8 mouse cellular contexts compared by ENCODE assay signal in genomic region chr11:87759609-87760005, GRCm38 (mm10). TPM values are rescaled to one million over a fixed set of nuclear protein-coding genes. Genes with fewer than 3 reads are reported as not detected.
DNase-seq lines count a peak whose midpoint lies in the region; ATAC-seq and TF ChIP-seq lines count a peak whose summit lies in the region.

No protein-coding gene starts in this region.

- H3K9ac ChIP-seq in kidney, postnatal 0 days (ENCODE audit: low read depth, low read length), result no peak overlapping the region
- H3K9ac ChIP-seq in hindbrain, embryonic 14.5 days, result peak overlapping the region; percentile 71

- TF ChIP-seq CTCF in kidney, postnatal 0 days (IDR thresholded peaks at IDR 0.05; ENCODE audit: low read depth), result peak; percentile 46
- peak; percentile 26; the same call in 1 of the 2 replicates for TF ChIP-seq CTCF in spleen, adult 2 months (IDR thresholded peaks at IDR 0.05; ENCODE audit: extremely low read depth, insufficient read depth, insufficient read length, insufficient replicate concordance)

- no peak overlapping the region for H3K4me3 ChIP-seq in kidney, postnatal 0 days (replicated peaks; ENCODE audit: low read depth, low read length)
- peak overlapping the region; percentile 73; the same call in 1 of the 2 replicates for H3K4me3 ChIP-seq in hindbrain, embryonic 14.5 days (replicated peaks; ENCODE audit: low read length)
- H3K4me3 ChIP-seq in spleen, adult 2 months (ENCODE audit: extremely low read depth, insufficient read depth, insufficient read length), result no peak overlapping the region

- H3K4me2 ChIP-seq in kidney, postnatal 0 days (ENCODE audit: low read length), result no peak overlapping the region
- H3K4me2 ChIP-seq in hindbrain, embryonic 14.5 days (replicated peaks), result peak overlapping the region; percentile 94

- no peaks in the 10 kb centered on the region for H3K9me3 ChIP-seq in kidney, postnatal 0 days (replicated peaks; ENCODE audit: low read length)
- H3K9me3 ChIP-seq in hindbrain, embryonic 14.5 days (ENCODE audit: control insufficient read depth, low read length), result no peaks in the 10 kb centered on the region

- no peak for TF ChIP-seq POLR2A in spleen, adult 2 months (IDR thresholded peaks at IDR 0.05; ENCODE audit: low read depth, low read length)

- ATAC-seq in kidney, postnatal 0 days (replicated peaks; ENCODE audit: low FRiP score, low read depth), result no peak
- ATAC-seq in hindbrain, embryonic 14.5 days (ENCODE audit: low FRiP score), result no peak
- ATAC-seq in megakaryocyte-erythroid progenitor cell, adult 5-6 weeks (replicated peaks; ENCODE audit: low FRiP score, low TSS enrichment, poor library complexity, severe bottlenecking), result peak; percentile 22

- peaks cover 34% of the 10 kb centered on the region for H3K27me3 ChIP-seq in kidney, postnatal 0 days (ENCODE audit: insufficient read depth, low read length)
- no peaks in the 10 kb centered on the region for H3K27me3 ChIP-seq in hindbrain, embryonic 14.5 days (ENCODE audit: control insufficient read depth, insufficient read depth, low read length)
- peaks cover 6% of the 10 kb centered on the region for H3K27me3 ChIP-seq in spleen, adult 2 months (ENCODE audit: control insufficient read depth, insufficient read depth, low read length)

- no peak overlapping the region for H3K27ac ChIP-seq in kidney, postnatal 0 days
- H3K27ac ChIP-seq in hindbrain, embryonic 14.5 days, result peak overlapping the region; percentile 89
- peak overlapping the region; percentile 6; the same call in 1 of the 2 replicates for H3K27ac ChIP-seq in spleen, adult 2 months (ENCODE audit: insufficient read depth, low read length)

- DNase-seq in kidney, postnatal 0 days (ENCODE audit: low spot score), result no peak
- no peak for DNase-seq in kidney, adult 9 months
- DNase-seq in T-cell, adult 2 months (ENCODE audit: low spot score), result peak; percentile 87
- no peak for DNase-seq in hindbrain, embryonic 14.5 days (ENCODE audit: low spot score)
- peak; percentile 74 to 76 for DNase-seq in spleen, adult 2 months (ENCODE audit: low read depth in 1 of 2, low spot score in 2 of 2)
- no peak for DNase-seq in urinary bladder, postnatal 4 days (ENCODE audit: low spot score in 2 of 2)
- DNase-seq in urinary bladder, postnatal 25 days (ENCODE audit: low spot score), result no peak

- WGBS in kidney, postnatal 0 days, result 6% methylated on average over 3 of the region's 3 CpGs
- 6% methylated on average over 3 of the region's 3 CpGs for WGBS in hindbrain, embryonic 14.5 days
- 3% methylated on average over 3 of the region's 3 CpGs for WGBS in spleen, adult 2 months

- no peaks in the 10 kb centered on the region for H3K36me3 ChIP-seq in kidney, postnatal 0 days (ENCODE audit: insufficient read depth, low read length)
- H3K36me3 ChIP-seq in hindbrain, embryonic 14.5 days (replicated peaks; ENCODE audit: control insufficient read depth, insufficient read depth), result no peaks in the 10 kb centered on the region
- H3K36me3 ChIP-seq in spleen, adult 2 months (ENCODE audit: control insufficient read depth, insufficient read depth, low read length), result peaks cover 18% of the 10 kb centered on the region

- peaks cover 10% of the 10 kb centered on the region; the same call in 1 of the 2 replicates for H3K4me1 ChIP-seq in kidney, postnatal 0 days (replicated peaks; ENCODE audit: insufficient read depth, low read length)
- peaks cover 33% of the 10 kb centered on the region for H3K4me1 ChIP-seq in hindbrain, embryonic 14.5 days (replicated peaks; ENCODE audit: control insufficient read depth, insufficient read depth, low read length)
- H3K4me1 ChIP-seq in spleen, adult 2 months (ENCODE audit: control insufficient read depth, insufficient read depth, insufficient read length), result peaks cover 12% of the 10 kb centered on the region

RNA-seq across cellular contexts. Expression of gene Tspoap1, which starts 0.7 kb away (rescaled TPM):
- polyA plus RNA-seq in kidney, postnatal 0 days (2015; fragmentation: Nextera tagmentation; extraction: Ambion mirVana), result 1.9 and 2.5 TPM in 2 replicates
- polyA plus RNA-seq in hindbrain, embryonic 14.5 days (2014; fragmentation: Nextera tagmentation; extraction: Ambion mirVana), result 43.8 and 46.9 TPM in 2 replicates
- total RNA-seq in megakaryocyte-erythroid progenitor cell, adult 5-6 weeks (2014; fragmentation: Nextera tagmentation), result 5.5 and 20.3 TPM in 2 replicates
- 3.5 and 5.4 TPM in 2 replicates for total RNA-seq in megakaryocyte-erythroid progenitor cell, adult 5-6 weeks (2017)
- 6.1 and 6.2 TPM in 2 replicates for polyA plus RNA-seq in spleen, adult 2 months (2012; rRNA removed)

RNA-seq across cellular contexts. Expression of gene Supt4a, which starts 22.3 kb away (rescaled TPM):
- 165 and 171 TPM in 2 replicates for polyA plus RNA-seq in kidney, postnatal 0 days (2015; fragmentation: Nextera tagmentation; extraction: Ambion mirVana)
- polyA plus RNA-seq in hindbrain, embryonic 14.5 days (2014; fragmentation: Nextera tagmentation; extraction: Ambion mirVana), result 137 and 152 TPM in 2 replicates
- 146 and 192 TPM in 2 replicates for total RNA-seq in megakaryocyte-erythroid progenitor cell, adult 5-6 weeks (2014; fragmentation: Nextera tagmentation)
- 55.2 and 75.2 TPM in 2 replicates for total RNA-seq in megakaryocyte-erythroid progenitor cell, adult 5-6 weeks (2017)
- polyA plus RNA-seq in spleen, adult 2 months (2012; rRNA removed), result 59.1 and 62.2 TPM in 2 replicates

RNA-seq across cellular contexts. Expression of gene Mpo, which starts 33.8 kb away (rescaled TPM):
- 0.12 and 0.52 TPM in 2 replicates for polyA plus RNA-seq in kidney, postnatal 0 days (2015; fragmentation: Nextera tagmentation; extraction: Ambion mirVana)
- 0.22 and 0.88 TPM in 2 replicates for polyA plus RNA-seq in hindbrain, embryonic 14.5 days (2014; fragmentation: Nextera tagmentation; extraction: Ambion mirVana)
- total RNA-seq in megakaryocyte-erythroid progenitor cell, adult 5-6 weeks (2014; fragmentation: Nextera tagmentation), result 7.9 TPM in 1 of 2 replicates, not detected in the other
- 7.6 and 31.9 TPM in 2 replicates for total RNA-seq in megakaryocyte-erythroid progenitor cell, adult 5-6 weeks (2017)
- 21.9 and 28.7 TPM in 2 replicates for polyA plus RNA-seq in spleen, adult 2 months (2012; rRNA removed)

Comparison
In these comparisons a context has a peak if more than half of its experiments do, and no peak if none do; other contexts are left out.
1. DNase-seq: peak in T-cell, adult 2 months (single experiment) and spleen, adult 2 months (2 of 2); none in kidney, postnatal 0 days (single experiment), kidney, adult 9 months (single experiment), hindbrain, embryonic 14.5 days (single experiment), urinary bladder, postnatal 4 days (0 of 2) and urinary bladder, postnatal 25 days (single experiment).
2. RNA of gene Mpo, which starts 33.8 kb away (polyA plus RNA-seq): 21.9 to 28.7 TPM in spleen, adult 2 months; 0.22 to 0.88 TPM in hindbrain, embryonic 14.5 days and 0.12 to 0.52 TPM in kidney, postnatal 0 days; every median in the first group is over 10 times any median in the second.